Mouse (Mus musculus) lung, adult 2 months (tissue): Measurements from ENCODE around the gene Spc24.

Experiments used
- CTCF ChIP-seq: fragments of 200-500 bp; IDR thresholded peaks from 2 replicates; pipeline ENCODE4 v1.5.1; 2011; ENCODE audit warnings: mild to moderate bottlenecking, low read length, control low read depth; ENCODE audit not compliant: insufficient read depth
- POLR2A ChIP-seq: fragments of 200-500 bp; IDR thresholded peaks from 2 replicates; pipeline ENCODE4 v1.6.1; 2011; ENCODE audit warnings: low read depth, mild to moderate bottlenecking, control low read depth, low read length, borderline replicate concordance; ENCODE audit errors: extremely low read depth

GRCm38 (mm10) chr9:21748491-21748890, 11.6 kb downstream of the Spc24 start:
- TF ChIP-seq CTCF = no peak
- TF ChIP-seq POLR2A = no peak
